Mouse (Mus musculus): ENCODE measurements around the gene Rxrb. TPM values are rescaled to one million over a fixed set of nuclear protein-coding genes. Genes with fewer than 3 reads are reported as not detected.
A peak's percentile ranks its signal among the peaks of the same experiment; 100 is the strongest.

Rxrb gene
- polyA plus RNA-seq, 1 experiment from 2014 or later, result 40.3 TPM

- Histone ChIP-seq H3K36me3 (ENCODE audit: control insufficient read depth, insufficient read depth, low read length) (no peaks in the 10 kb centered on the region), H3K27me3 (ENCODE audit: control insufficient read depth, insufficient read depth, low read length) (no peaks in the 10 kb centered on the region), H3K4me1 (replicated peaks; ENCODE audit: control insufficient read depth, insufficient read depth, low read length) (no peaks in the 10 kb centered on the region), H3K4me2 (ENCODE audit: low read depth, low read length, severe bottlenecking) (no peak overlapping the region), H3K9me3 (ENCODE audit: control insufficient read depth, low read length) (no peaks in the 10 kb centered on the region), H3K9ac (ENCODE audit: low read length) (no peak overlapping the region), H3K27ac (ENCODE audit: low read depth, low read length) (no peak overlapping the region), H3K4me3 (ENCODE audit: low read depth, low read length) (no peak overlapping the region)
- DNase-seq (ENCODE audit: low spot score) (no peak), ATAC-seq (replicated peaks; ENCODE audit: low FRiP score) (no peak)
- 85% methylated on average over 7 of the region's 7 CpGs for WGBS
These were observed 25.6 kb downstream of the Rxrb start for GRCm38 (mm10) chr17:34057224-34057623.

GRCm38 (mm10) chr17:34068864-34069263 is 37.3 kb downstream of the Rxrb start:
- no peaks in the 10 kb centered on the region for H3K36me3 ChIP-seq (ENCODE audit: control insufficient read depth, insufficient read depth, low read length)
- H3K27me3 ChIP-seq (ENCODE audit: control insufficient read depth, insufficient read depth, low read length), result no peaks in the 10 kb centered on the region
- 58% methylated on average over 3 of the region's 3 CpGs for WGBS
- H3K27ac ChIP-seq (ENCODE audit: low read depth, low read length), result no peak overlapping the region
- no peaks in the 10 kb centered on the region for H3K9me3 ChIP-seq (ENCODE audit: control insufficient read depth, low read length)
- no peaks in the 10 kb centered on the region for H3K4me1 ChIP-seq (replicated peaks; ENCODE audit: control insufficient read depth, insufficient read depth, low read length)
- H3K9ac ChIP-seq (ENCODE audit: low read length), result no peak overlapping the region
- no peak overlapping the region for H3K4me3 ChIP-seq (ENCODE audit: low read depth, low read length)
- ATAC-seq (replicated peaks; ENCODE audit: low FRiP score) (no peak), DNase-seq (ENCODE audit: low spot score) (no peak)
- H3K4me2 ChIP-seq (ENCODE audit: low read depth, low read length, severe bottlenecking), result no peak overlapping the region

GRCm38 (mm10) chr17:34072091-34072490 is 40.5 kb downstream of the Rxrb start:
- ATAC-seq (replicated peaks; ENCODE audit: low FRiP score) (no peak), DNase-seq (ENCODE audit: low spot score) (no peak)
- no peak overlapping the region for H3K9ac ChIP-seq (ENCODE audit: low read length)
- H3K27me3 ChIP-seq (ENCODE audit: control insufficient read depth, insufficient read depth, low read length), result peaks cover 5% of the 10 kb centered on the region; the same call in 1 of the 2 replicates
- WGBS, result 82% methylated on average over 5 of the region's 5 CpGs
- H3K4me3 ChIP-seq (ENCODE audit: low read depth, low read length), result no peak overlapping the region
- no peaks in the 10 kb centered on the region for H3K36me3 ChIP-seq (ENCODE audit: control insufficient read depth, insufficient read depth, low read length)
- no peak overlapping the region for H3K4me2 ChIP-seq (ENCODE audit: low read depth, low read length, severe bottlenecking)
- H3K4me1 ChIP-seq (replicated peaks; ENCODE audit: control insufficient read depth, insufficient read depth, low read length), result no peaks in the 10 kb centered on the region; the same call in 1 of the 2 replicates
- H3K27ac ChIP-seq (ENCODE audit: low read depth, low read length), result no peak overlapping the region
- no peaks in the 10 kb centered on the region for H3K9me3 ChIP-seq (ENCODE audit: control insufficient read depth, low read length)

GRCm38 (mm10) chr17:34075271-34075670 is 43.7 kb downstream of the Rxrb start:
- Histone ChIP-seq H3K36me3 (ENCODE audit: control insufficient read depth, insufficient read depth, low read length) (no peaks in the 10 kb centered on the region), H3K4me3 (ENCODE audit: low read depth, low read length) (no peak overlapping the region), H3K27me3 (ENCODE audit: control insufficient read depth, insufficient read depth, low read length) (peaks cover 7% of the 10 kb centered on the region; the same call in 1 of the 2 replicates), H3K27ac (ENCODE audit: low read depth, low read length) (no peak overlapping the region), H3K9ac (ENCODE audit: low read length) (no peak overlapping the region), H3K4me1 (replicated peaks; ENCODE audit: control insufficient read depth, insufficient read depth, low read length) (peaks cover 3% of the 10 kb centered on the region), H3K9me3 (ENCODE audit: control insufficient read depth, low read length) (no peaks in the 10 kb centered on the region), H3K4me2 (ENCODE audit: low read depth, low read length, severe bottlenecking) (no peak overlapping the region)
- ATAC-seq (replicated peaks; ENCODE audit: low FRiP score) (no peak), DNase-seq (ENCODE audit: low spot score) (peak; percentile 76)
- 37% methylated on average over 7 of the region's 7 CpGs for WGBS

- Histone ChIP-seq H3K4me2 (ENCODE audit: low read depth, low read length, severe bottlenecking) (no peak overlapping the region), H3K9me3 (ENCODE audit: control insufficient read depth, low read length) (no peaks in the 10 kb centered on the region), H3K4me1 (replicated peaks; ENCODE audit: control insufficient read depth, insufficient read depth, low read length) (peaks cover 3% of the 10 kb centered on the region), H3K4me3 (ENCODE audit: low read depth, low read length) (no peak overlapping the region), H3K36me3 (ENCODE audit: control insufficient read depth, insufficient read depth, low read length) (no peaks in the 10 kb centered on the region), H3K27me3 (ENCODE audit: control insufficient read depth, insufficient read depth, low read length) (peaks cover 7% of the 10 kb centered on the region; the same call in 1 of the 2 replicates), H3K9ac (ENCODE audit: low read length) (no peak overlapping the region), H3K27ac (ENCODE audit: low read depth, low read length) (no peak overlapping the region)
- WGBS, result under 1% methylated on average over 9 of the region's 9 CpGs
- DNase-seq (ENCODE audit: low spot score) (peak; percentile 88), ATAC-seq (replicated peaks; ENCODE audit: low FRiP score) (no peak)
These were observed 45.9 kb downstream of the Rxrb start for GRCm38 (mm10) chr17:34077549-34077948.

GRCm38 (mm10) chr17:34078148-34078547 is 46.5 kb downstream of the Rxrb start:
- H3K9me3 ChIP-seq (ENCODE audit: control insufficient read depth, low read length), result no peaks in the 10 kb centered on the region
- ATAC-seq (replicated peaks; ENCODE audit: low FRiP score) (0 out of 2 replicates have a peak, but pooled peaks have one; percentile 25), DNase-seq (ENCODE audit: low spot score) (no peak)
- peaks cover 7% of the 10 kb centered on the region; the same call in 1 of the 2 replicates for H3K27me3 ChIP-seq (ENCODE audit: control insufficient read depth, insufficient read depth, low read length)
- peaks cover 3% of the 10 kb centered on the region for H3K4me1 ChIP-seq (replicated peaks; ENCODE audit: control insufficient read depth, insufficient read depth, low read length)
- H3K27ac ChIP-seq (ENCODE audit: low read depth, low read length), result no peak overlapping the region
- 64% methylated on average over 4 of the region's 4 CpGs for WGBS
- H3K4me2 ChIP-seq (ENCODE audit: low read depth, low read length, severe bottlenecking), result no peak overlapping the region
- no peak overlapping the region for H3K4me3 ChIP-seq (ENCODE audit: low read depth, low read length)
- H3K9ac ChIP-seq (ENCODE audit: low read length), result no peak overlapping the region
- H3K36me3 ChIP-seq (ENCODE audit: control insufficient read depth, insufficient read depth, low read length), result no peaks in the 10 kb centered on the region

- no peak overlapping the region for H3K9ac ChIP-seq (ENCODE audit: low read length)
- no peaks in the 10 kb centered on the region for H3K9me3 ChIP-seq (ENCODE audit: control insufficient read depth, low read length)
- H3K4me1 ChIP-seq (replicated peaks; ENCODE audit: control insufficient read depth, insufficient read depth, low read length), result peaks cover 3% of the 10 kb centered on the region
- H3K4me2 ChIP-seq (ENCODE audit: low read depth, low read length, severe bottlenecking), result no peak overlapping the region
- WGBS, result 94% methylated on average over 11 of the region's 11 CpGs
- no peak overlapping the region for H3K4me3 ChIP-seq (ENCODE audit: low read depth, low read length)
- DNase-seq (ENCODE audit: low spot score) (no peak), ATAC-seq (replicated peaks; ENCODE audit: low FRiP score) (no peak)
- H3K27me3 ChIP-seq (ENCODE audit: control insufficient read depth, insufficient read depth, low read length), result peaks cover 7% of the 10 kb centered on the region; the same call in 1 of the 2 replicates
- no peaks in the 10 kb centered on the region for H3K36me3 ChIP-seq (ENCODE audit: control insufficient read depth, insufficient read depth, low read length)
- no peak overlapping the region for H3K27ac ChIP-seq (ENCODE audit: low read depth, low read length)
These were observed 47.4 kb downstream of the Rxrb start for GRCm38 (mm10) chr17:34079002-34079401.

GRCm38 (mm10) chr17:34079621-34080020 is 48.0 kb downstream of the Rxrb start:
- Histone ChIP-seq H3K4me1 (replicated peaks; ENCODE audit: control insufficient read depth, insufficient read depth, low read length) (peaks cover 3% of the 10 kb centered on the region), H3K27ac (ENCODE audit: low read depth, low read length) (no peak overlapping the region)
- WGBS, result 10% methylated on average over 5 of the region's 5 CpGs

GRCm38 (mm10) chr17:34083104-34083503 is 51.5 kb downstream of the Rxrb start:
- Histone ChIP-seq H3K4me2 (ENCODE audit: low read depth, low read length, severe bottlenecking) (no peak overlapping the region), H3K27ac (ENCODE audit: low read depth, low read length) (no peak overlapping the region), H3K4me3 (ENCODE audit: low read depth, low read length) (no peak overlapping the region), H3K36me3 (ENCODE audit: control insufficient read depth, insufficient read depth, low read length) (no peaks in the 10 kb centered on the region), H3K27me3 (ENCODE audit: control insufficient read depth, insufficient read depth, low read length) (no peaks in the 10 kb centered on the region), H3K4me1 (replicated peaks; ENCODE audit: control insufficient read depth, insufficient read depth, low read length) (no peaks in the 10 kb centered on the region; the same call in 1 of the 2 replicates), H3K9me3 (ENCODE audit: control insufficient read depth, low read length) (no peaks in the 10 kb centered on the region), H3K9ac (ENCODE audit: low read length) (no peak overlapping the region)
- 3% methylated on average over 8 of the region's 8 CpGs for WGBS
- DNase-seq (ENCODE audit: low spot score) (no peak), ATAC-seq (replicated peaks; ENCODE audit: low FRiP score) (no peak)

More at GRCm38 (mm10) chr17:34079621-34080020, 48.0 kb downstream of the Rxrb start:
- H3K4me2 ChIP-seq (ENCODE audit: low read depth, low read length, severe bottlenecking), result no peak overlapping the region
- H3K4me3 ChIP-seq (ENCODE audit: low read depth, low read length), result no peak overlapping the region
- peaks cover 7% of the 10 kb centered on the region; the same call in 1 of the 2 replicates for H3K27me3 ChIP-seq (ENCODE audit: control insufficient read depth, insufficient read depth, low read length)
- no peak overlapping the region for H3K9ac ChIP-seq (ENCODE audit: low read length)
- DNase-seq (ENCODE audit: low spot score) (no peak), ATAC-seq (replicated peaks; ENCODE audit: low FRiP score) (peak; percentile 71; the same call in 1 of the 2 replicates)
- H3K9me3 ChIP-seq (ENCODE audit: control insufficient read depth, low read length), result no peaks in the 10 kb centered on the region
- H3K36me3 ChIP-seq (ENCODE audit: control insufficient read depth, insufficient read depth, low read length), result no peaks in the 10 kb centered on the region

All from forebrain, embryonic 11.5 days (tissue).